Mouse (Mus musculus) small intestine, adult 2 months (tissue): ENCODE results near the gene Synrg. TPM values are rescaled to one million over a fixed set of nuclear protein-coding genes. Genes with fewer than 3 reads are reported as not detected.

Experiments used
- H3K27ac ChIP-seq: fragments of 200-500 bp; 2 replicates; pipeline ENCODE4 v1.5.1; 2012; ENCODE audit warnings: low read depth, low read length, control low read depth, inconsistent platforms; ENCODE audit not compliant: insufficient read depth
- H3K27me3 ChIP-seq: fragments of 200-500 bp; 2 replicates; pipeline ENCODE4 v1.6.1; 2012; ENCODE audit warnings: mild to moderate bottlenecking, moderate library complexity, low read length, inconsistent platforms; ENCODE audit not compliant: control insufficient read depth, insufficient read depth
- H3K36me3 ChIP-seq: fragments of 200-500 bp; 2 replicates; pipeline ENCODE4 v1.6.1; 2012; ENCODE audit warnings: mild to moderate bottlenecking, low read length, control low read depth, inconsistent platforms; ENCODE audit not compliant: control insufficient read depth, insufficient read depth
- H3K4me1 ChIP-seq: fragments of 200-500 bp; 2 replicates; pipeline ENCODE4 v1.6.1; 2012; ENCODE audit warnings: low read length, inconsistent platforms, mixed read lengths; ENCODE audit not compliant: control insufficient read depth, insufficient read depth, insufficient read length
- H3K4me3 ChIP-seq: fragments of 200-500 bp; 2 replicates; pipeline ENCODE4 v1.5.1; 2012; ENCODE audit warnings: low read depth, mild to moderate bottlenecking, control low read depth, inconsistent platforms, low read length, moderate library complexity
- CTCF ChIP-seq: fragments of 200-500 bp; IDR thresholded peaks from 2 replicates; pipeline ENCODE4 v1.5.1; 2012; ENCODE audit warnings: low read depth, mild to moderate bottlenecking, control low read depth, inconsistent platforms, low read length, moderate library complexity, mixed read lengths; ENCODE audit not compliant: insufficient replicate concordance, insufficient read length; ENCODE audit errors: extremely low read depth
- POLR2A ChIP-seq: fragments of 200-500 bp; IDR thresholded peaks from 2 replicates; pipeline ENCODE4 v1.6.1; 2012; ENCODE audit warnings: low read depth, mild to moderate bottlenecking, control low read depth, inconsistent platforms, low read length, moderate library complexity
- WGBS: fragments of 180-500 bp; shearing (Covaris S2); methylation state at CpG from one replicate; pipeline ENCODE4 v1.1.7; 2018; 5-methylcytosine and 5-hydroxymethylcytosine counted together
- polyA plus RNA-seq: library from polyadenylated mRNA; depleted of rRNA; stranded (reverse); fragments of >200 nt; gene quantifications from 2 replicates; pipeline ENCODE4 v1.2.3, GENCODE M21; 2012

Gene Synrg
- polyA plus RNA-seq, 1 experiment: 10.3 TPM

- Histone ChIP-seq H3K27ac (no peak overlapping the region), H3K36me3 (no peaks in the 10 kb centered on the region), H3K4me1 (no peaks in the 10 kb centered on the region), H3K27me3 (peaks cover 13% of the 10 kb centered on the region), H3K4me3 (no peak overlapping the region)
- 77% methylated on average over 2 of the region's 2 CpGs for WGBS
- TF ChIP-seq CTCF (no peak), POLR2A (no peak)
Measured at GRCm38 (mm10) chr11:84062805-84063204, 98.6 kb downstream of the Synrg start.

- H3K36me3 ChIP-seq: no peaks in the 10 kb centered on the region
- H3K4me3 ChIP-seq: no peak overlapping the region
- no peak for TF ChIP-seq CTCF
- TF ChIP-seq POLR2A: no peak
- peaks cover 15% of the 10 kb centered on the region for H3K27me3 ChIP-seq
- H3K27ac ChIP-seq: no peak overlapping the region
- WGBS: 76% methylated on average over 3 of the region's 3 CpGs
- no peaks in the 10 kb centered on the region for H3K4me1 ChIP-seq
Measured at GRCm38 (mm10) chr11:84063631-84064209, 99.5 kb downstream of the Synrg start.

- Histone ChIP-seq H3K27me3 (peaks cover 15% of the 10 kb centered on the region), H3K27ac (no peak overlapping the region), H3K36me3 (no peaks in the 10 kb centered on the region), H3K4me3 (no peak overlapping the region), H3K4me1 (no peaks in the 10 kb centered on the region)
- no peak for TF ChIP-seq POLR2A
- TF ChIP-seq CTCF: peak; percentile 37; the same call in 1 of the 2 replicates
- WGBS: 9% methylated on average over 11 of the region's 11 CpGs
Measured at GRCm38 (mm10) chr11:84066071-84066481, 101.8 kb downstream of the Synrg start.

- WGBS: 10% methylated on average over 18 of the region's 18 CpGs
- no peaks in the 10 kb centered on the region for H3K4me1 ChIP-seq
- no peak for TF ChIP-seq CTCF
- TF ChIP-seq POLR2A: no peak
- H3K27ac ChIP-seq: no peak overlapping the region; the same call in 1 of the 2 replicates
- no peaks in the 10 kb centered on the region for H3K36me3 ChIP-seq
- peaks cover 15% of the 10 kb centered on the region for H3K27me3 ChIP-seq
- peak overlapping the region; percentile 15 for H3K4me3 ChIP-seq
Measured at GRCm38 (mm10) chr11:84066927-84067645, 102.9 kb downstream of the Synrg start.

GRCm38 (mm10) chr11:84067720-84068190 lies 103.5 kb downstream of the Synrg start:
- no peaks in the 10 kb centered on the region for H3K4me1 ChIP-seq
- no peak for TF ChIP-seq CTCF
- no peak for TF ChIP-seq POLR2A
- peak overlapping the region; percentile 91 for H3K4me3 ChIP-seq
- no peak overlapping the region for H3K27ac ChIP-seq
- H3K27me3 ChIP-seq: peaks cover 15% of the 10 kb centered on the region
- no peaks in the 10 kb centered on the region for H3K36me3 ChIP-seq
- 3% methylated on average over 21 of the region's 21 CpGs for WGBS

GRCm38 (mm10) chr11:84068191-84069033 lies 104.2 kb downstream of the Synrg start:
- no peak for TF ChIP-seq POLR2A
- peak overlapping the region; percentile 91 for H3K4me3 ChIP-seq
- no peak overlapping the region for H3K27ac ChIP-seq
- no peaks in the 10 kb centered on the region for H3K4me1 ChIP-seq
- H3K27me3 ChIP-seq: peaks cover 15% of the 10 kb centered on the region
- H3K36me3 ChIP-seq: no peaks in the 10 kb centered on the region
- 3% methylated on average over 63 of the region's 63 CpGs for WGBS

GRCm38 (mm10) chr11:84069034-84069370 lies 104.8 kb downstream of the Synrg start, which contains the start of gene Dusp14:
Gene Dusp14 (minus strand): TSS chr11:84069261.
- Histone ChIP-seq H3K27ac (no peak within 1 kb of the TSS), H3K27me3 (peaks cover 15% of the 10 kb centered on the region), H3K4me3 (peak within 1 kb of the TSS; percentile 91), H3K36me3 (no peaks in the 10 kb centered on the region), H3K4me1 (no peaks in the 10 kb centered on the region)
- WGBS: 35% methylated on average over 11 of the region's 11 CpGs
- TF ChIP-seq CTCF: no peak
- TF ChIP-seq POLR2A: no peak
